Mouse (Mus musculus): ENCODE data around the gene Pcsk4.

DNA sequence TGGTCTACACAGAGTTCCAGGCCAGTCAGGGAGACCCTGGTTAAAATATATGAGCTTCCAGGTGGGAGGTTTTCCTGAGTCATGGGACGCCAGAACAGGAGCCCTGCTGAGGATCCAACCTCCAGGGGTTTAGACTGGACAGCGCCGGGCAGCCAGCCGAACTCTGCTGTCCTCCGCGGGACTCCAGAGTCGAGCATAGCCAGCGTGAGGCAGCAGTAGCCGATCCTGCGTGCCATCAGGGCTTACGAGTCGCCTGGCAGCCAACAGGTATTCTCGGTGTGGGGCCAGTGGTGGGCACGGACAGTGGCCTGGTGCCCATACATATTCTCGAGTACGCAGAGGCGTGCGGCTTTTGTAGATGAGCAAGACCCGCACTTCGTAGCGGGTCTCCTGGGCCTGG is 11.7 kb upstream of the Pcsk4 start:
- no peak for TF ChIP-seq GATA1 (IDR thresholded peaks at IDR 0.05; ENCODE audit: borderline replicate concordance, low read length)
- no peak for TF ChIP-seq FLI1 (IDR thresholded peaks at IDR 0.05; ENCODE audit: low read length)

Measured in megakaryocyte, embryonic 14.5 days (primary cell).